Mouse (Mus musculus): ENCODE data around the gene C8a. TPM values are rescaled to one million over a fixed set of nuclear protein-coding genes. Genes with fewer than 3 reads are reported as not detected.

Gene C8a
- total RNA-seq, 2 experiments from 2014 or later, result not detected

DNA sequence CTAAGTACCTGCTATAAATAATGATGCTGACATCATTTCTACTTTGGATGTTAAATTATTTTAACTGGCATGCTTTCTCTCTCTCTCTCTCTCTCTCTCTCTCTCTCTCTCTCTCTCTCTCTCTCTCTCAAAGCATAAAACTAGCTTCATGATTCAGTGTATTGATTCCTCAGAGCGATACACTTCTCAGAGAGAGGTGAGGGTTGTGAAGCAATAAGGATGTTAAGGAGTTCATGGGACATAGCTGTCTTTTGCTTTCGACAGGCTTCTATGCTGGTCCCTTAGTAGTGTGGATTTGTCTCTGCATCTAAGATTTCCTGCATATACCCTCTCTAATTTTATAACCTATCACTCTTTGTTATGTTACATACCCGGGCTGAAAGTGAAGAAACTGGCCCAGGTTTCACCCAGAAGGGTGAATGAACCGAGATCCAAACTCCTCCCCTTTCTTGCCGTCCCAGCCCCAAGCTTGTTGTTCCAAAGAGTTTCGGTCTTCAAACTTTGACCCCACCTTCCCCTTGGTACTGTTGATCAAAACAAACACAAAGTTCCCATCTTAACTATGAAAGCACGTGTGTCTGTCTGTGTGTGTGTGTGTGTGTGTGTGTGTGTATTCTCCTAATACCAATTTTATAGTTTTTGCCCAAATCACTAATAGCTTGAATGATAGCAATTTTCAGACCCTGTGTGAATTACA, 51.7 kb downstream of the C8a start:
- TF ChIP-seq CTCF (conservative IDR thresholded peaks at IDR 0.05), result no peak

DNA sequence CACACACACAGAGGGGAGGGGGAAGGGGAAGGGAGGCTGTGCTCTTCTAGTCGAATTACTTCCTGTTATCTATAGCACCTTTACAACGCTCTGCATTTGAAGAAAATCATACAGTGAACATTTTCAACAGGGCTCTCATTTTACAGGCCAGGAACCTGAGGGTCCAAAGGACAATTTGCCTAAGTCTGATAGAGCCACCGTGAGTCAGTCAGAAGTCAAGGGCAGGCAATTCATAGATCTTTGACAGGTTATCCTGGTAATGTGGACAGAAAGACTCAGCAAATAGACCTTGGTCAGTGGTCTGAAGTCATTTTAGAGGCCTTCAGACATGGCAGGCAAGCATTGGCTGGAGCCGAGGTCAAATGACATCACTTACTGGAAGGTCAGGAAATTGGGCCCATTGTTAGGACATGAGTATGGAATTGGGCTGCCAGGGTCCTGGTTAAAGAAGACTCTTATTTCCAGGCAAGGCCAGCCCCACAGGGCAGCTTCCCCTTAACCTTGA, 52.5 kb downstream of the C8a start:
- no peak overlapping the region for H3K4me3 ChIP-seq
- TF ChIP-seq CTCF (conservative IDR thresholded peaks at IDR 0.05), result no peak
- no peak for DNase-seq (ENCODE audit: low spot score in 2 of 2)
- no peak overlapping the region for H3K27ac ChIP-seq

More for the DNA sequence above, 51.7 kb downstream of the C8a start:
- Histone ChIP-seq H3K27ac (no peak overlapping the region), H3K4me3 (no peak overlapping the region)
- no peak for DNase-seq (ENCODE audit: low spot score in 2 of 2)

DNA sequence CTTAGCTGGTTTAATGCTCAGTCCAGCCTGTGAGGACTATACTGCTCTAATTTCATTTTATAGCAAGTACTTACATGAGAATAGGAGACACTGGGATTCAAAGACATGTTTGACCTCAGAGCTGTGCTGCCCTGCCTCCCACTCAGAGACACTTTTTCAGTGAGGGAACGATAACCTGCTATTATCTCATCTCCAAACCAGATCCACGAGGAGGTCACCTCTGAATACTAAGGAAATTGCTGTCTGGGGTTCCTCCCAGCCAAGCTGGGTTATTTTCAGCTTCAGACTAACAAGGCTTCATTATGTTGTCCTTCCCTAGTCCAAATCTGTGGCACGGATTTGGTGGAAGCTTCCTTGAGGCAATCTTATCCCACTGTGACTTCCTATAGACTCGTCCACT, 56.3 kb downstream of the C8a start:
- H3K4me3 ChIP-seq, result no peak overlapping the region
- DNase-seq (ENCODE audit: low spot score in 2 of 2), result no peak
- no peak for TF ChIP-seq CTCF (conservative IDR thresholded peaks at IDR 0.05)

DNA sequence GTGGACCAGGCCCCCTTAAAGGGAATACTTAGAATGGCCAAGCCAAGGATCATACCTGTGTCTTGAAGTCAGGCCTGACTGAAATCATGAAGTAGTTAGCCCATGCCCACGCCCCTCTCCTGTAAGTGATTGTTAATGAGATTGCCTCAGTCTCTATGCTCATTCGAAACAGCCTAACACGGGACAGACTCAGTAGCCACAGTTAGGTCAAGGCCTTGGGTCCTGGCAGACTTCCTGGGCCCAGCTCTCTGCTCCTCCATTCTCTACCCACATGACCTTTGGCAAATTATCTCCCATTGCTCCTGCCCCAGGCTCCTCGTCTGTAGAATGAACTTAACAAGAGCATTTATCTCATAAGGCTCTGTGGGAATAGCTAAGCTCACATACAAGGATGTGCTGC, 57.2 kb downstream of the C8a start:
- no peak for TF ChIP-seq CTCF (conservative IDR thresholded peaks at IDR 0.05)

More for the DNA sequence above, 56.3 kb downstream of the C8a start:
- H3K27ac ChIP-seq, result no peak overlapping the region

DNA sequence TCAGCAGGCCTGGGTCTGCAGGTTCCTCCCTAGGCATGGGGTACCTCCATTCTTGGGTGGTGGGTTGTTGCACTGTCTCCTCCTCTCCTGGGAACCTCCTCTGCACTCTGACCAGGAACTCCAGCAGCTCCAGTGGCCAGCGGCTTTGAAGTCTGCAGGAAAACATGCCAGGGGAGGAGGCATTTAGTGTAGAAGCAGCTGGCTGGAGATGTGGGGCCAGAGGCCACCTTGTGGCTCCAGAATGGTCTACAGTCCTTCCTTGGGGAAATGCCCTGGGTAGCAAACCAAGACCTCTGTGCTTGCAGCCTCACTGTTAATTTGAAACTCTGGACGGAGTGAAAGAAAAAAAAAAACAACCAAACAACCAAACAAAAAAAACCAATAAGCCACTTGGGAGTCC, 58.7 kb downstream of the C8a start:
- peak; percentile 22; the same call in 1 of the 2 replicates for TF ChIP-seq CTCF (conservative IDR thresholded peaks at IDR 0.05)
- DNase-seq (ENCODE audit: low spot score in 2 of 2), result no peak

More for the DNA sequence above, 57.2 kb downstream of the C8a start:
- DNase-seq (ENCODE audit: low spot score in 2 of 2), result no peak
- Histone ChIP-seq H3K4me3 (no peak overlapping the region), H3K27ac (no peak overlapping the region)

DNA sequence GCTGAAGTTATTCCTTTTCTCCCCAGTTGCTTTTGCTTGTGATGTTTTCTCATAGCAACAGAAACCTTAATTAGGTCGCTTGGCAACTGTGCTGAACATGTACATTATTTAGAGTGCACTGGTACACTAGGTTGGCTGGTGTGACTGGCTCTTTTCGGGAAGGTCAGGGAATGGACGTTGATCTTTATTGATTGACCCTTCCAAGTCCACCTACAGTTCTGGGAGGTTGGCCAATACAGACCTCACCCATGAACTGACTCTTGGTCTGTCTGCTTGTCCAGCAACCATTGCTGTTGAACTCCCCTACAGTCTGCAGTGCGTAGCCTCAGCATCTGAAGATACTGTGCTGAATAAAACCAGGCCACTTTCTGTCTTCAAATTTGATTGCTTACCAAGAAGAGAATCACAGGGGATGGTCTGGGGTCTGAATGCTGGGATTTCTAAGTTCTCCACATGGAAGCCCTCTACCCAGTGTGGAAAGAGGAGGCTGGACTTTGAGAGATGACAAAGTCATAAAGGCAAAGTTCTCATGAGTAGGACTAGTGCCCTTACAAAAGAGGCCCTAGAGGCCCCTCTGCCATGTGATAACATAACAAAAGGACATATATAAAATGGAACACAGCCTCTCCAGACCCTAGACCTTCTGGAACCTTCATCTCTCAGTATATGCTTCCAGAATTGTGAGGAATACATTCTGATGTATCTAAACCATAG, 59.5 kb downstream of the C8a start:
- DNase-seq (ENCODE audit: low spot score in 2 of 2), result no peak
- Histone ChIP-seq H3K27ac (no peak overlapping the region), H3K4me3 (no peak overlapping the region)
- no peak for TF ChIP-seq CTCF (conservative IDR thresholded peaks at IDR 0.05)

More for the DNA sequence above, 58.7 kb downstream of the C8a start:
- no peak overlapping the region for H3K4me3 ChIP-seq
- no peak overlapping the region for H3K27ac ChIP-seq

DNA sequence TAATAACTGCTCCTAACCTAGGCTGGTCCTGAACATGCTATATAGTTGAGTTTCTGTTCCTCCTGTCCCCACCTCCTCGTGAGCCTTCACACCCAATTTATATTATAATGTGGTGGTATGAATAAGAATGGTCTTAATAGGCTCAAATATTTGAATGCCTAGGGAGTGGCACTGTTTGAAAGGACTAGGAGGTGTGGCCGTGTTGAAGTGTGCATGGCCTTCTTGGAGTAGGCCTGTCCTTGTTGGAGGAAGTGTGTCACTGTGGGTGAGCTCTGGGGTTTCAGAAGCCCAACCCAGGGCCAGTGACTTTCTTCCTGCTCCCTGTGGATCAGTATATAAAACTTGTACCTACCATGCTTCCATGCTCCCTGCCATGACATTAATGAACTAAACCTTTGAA, 62.6 kb downstream of the C8a start:
- no peak for DNase-seq (ENCODE audit: low spot score in 2 of 2)
- H3K4me3 ChIP-seq, result no peak overlapping the region
- H3K27ac ChIP-seq, result no peak overlapping the region

DNA sequence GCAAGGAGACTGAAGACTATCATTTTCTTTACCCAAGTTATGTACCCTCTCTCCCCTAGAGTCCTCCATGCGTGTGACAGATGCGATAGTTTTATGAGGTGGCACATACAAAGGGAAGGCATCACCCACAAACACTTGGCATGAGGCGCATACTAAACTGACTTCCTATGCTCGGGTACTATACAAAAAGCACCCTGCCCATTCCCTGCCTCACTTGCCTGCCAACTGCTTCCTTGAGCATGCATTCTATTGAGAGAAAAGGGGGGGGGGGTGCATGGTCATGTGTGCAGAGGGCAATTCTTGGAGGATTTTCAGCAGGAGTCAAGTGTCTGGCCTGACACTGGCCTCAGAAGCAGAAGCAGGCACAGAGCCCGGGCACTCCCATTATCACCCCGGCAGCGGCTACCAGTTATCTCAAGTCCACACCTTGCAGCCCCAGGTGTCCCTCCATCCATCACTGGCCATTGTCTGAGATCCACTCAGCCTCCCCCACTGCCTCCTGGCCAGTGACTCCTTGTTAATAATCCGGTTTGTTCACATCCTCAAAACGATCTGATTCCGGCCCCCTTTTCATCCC, 65.4 kb downstream of the C8a start:
- Histone ChIP-seq H3K27ac (no peak overlapping the region), H3K4me3 (no peak overlapping the region)
- no peak for DNase-seq (ENCODE audit: low spot score in 2 of 2)
- TF ChIP-seq CTCF (conservative IDR thresholded peaks at IDR 0.05), result no peak

More for the DNA sequence above, 62.6 kb downstream of the C8a start:
- no peak for TF ChIP-seq CTCF (conservative IDR thresholded peaks at IDR 0.05)

DNA sequence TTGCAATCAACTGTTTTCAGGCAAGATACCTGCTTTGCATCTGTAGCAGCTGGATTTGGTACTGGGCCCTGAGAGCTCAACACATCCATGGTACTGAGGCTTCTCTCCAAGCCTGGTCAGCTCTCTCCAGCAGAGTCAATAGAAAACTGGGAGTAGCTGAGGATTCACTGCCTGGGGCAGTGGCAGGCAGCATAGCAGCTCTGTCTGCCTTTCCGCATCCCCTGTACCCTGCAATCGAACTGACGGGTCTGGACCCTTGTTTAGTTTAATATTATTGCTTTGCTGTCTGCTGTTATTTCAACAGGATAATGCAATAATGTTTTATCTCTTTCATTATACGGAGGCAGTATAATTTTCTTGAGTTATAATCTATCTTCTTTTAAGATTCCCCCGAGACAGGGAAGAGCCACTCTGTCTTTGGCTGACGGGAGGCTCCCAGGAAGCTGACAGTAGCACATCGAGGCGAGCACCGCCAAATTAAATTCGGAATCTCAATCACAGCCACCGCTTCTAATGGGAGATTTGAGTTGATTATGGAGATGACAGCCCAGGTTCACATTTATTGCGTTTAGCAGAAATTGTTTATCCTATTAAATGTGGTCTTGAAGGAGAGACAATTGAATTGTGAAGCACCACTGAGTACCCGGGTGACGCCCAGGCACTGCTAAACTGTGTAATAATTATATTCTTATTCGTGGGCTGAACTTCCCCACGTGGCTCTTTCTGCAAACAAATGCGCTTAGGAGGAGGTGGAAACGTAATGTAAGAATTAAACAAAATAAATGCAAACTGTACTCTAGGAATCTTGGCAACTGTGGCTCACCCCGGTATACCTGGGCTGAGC, 70.6 kb downstream of the C8a start:
- DNase-seq (ENCODE audit: low spot score in 2 of 2), result no peak
- TF ChIP-seq CTCF (conservative IDR thresholded peaks at IDR 0.05), result no peak
- H3K4me3 ChIP-seq, result no peak overlapping the region
- H3K27ac ChIP-seq, result no peak overlapping the region

DNA sequence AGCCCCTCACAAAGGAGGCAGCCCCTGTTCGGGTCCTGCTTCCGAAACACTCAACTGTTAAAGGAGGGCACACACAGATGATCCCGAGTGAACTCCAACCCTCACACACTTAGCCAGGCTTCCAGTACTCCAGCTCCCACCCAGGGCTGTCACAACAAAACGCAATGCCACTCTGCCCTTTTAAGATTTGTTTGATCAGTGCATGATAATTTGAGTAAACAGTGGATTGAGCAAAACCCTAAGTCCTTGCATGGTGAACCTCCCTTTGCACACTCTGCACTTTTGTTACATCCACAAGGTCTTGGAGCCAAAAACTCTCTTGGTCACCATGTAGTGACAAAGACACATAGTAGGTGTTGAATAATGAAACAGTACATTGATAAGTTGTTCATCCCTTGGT, 72.1 kb downstream of the C8a start:
- Histone ChIP-seq H3K4me3 (no peak overlapping the region), H3K27ac (no peak overlapping the region)
- TF ChIP-seq CTCF (conservative IDR thresholded peaks at IDR 0.05), result no peak
- DNase-seq (ENCODE audit: low spot score in 2 of 2), result no peak

DNA sequence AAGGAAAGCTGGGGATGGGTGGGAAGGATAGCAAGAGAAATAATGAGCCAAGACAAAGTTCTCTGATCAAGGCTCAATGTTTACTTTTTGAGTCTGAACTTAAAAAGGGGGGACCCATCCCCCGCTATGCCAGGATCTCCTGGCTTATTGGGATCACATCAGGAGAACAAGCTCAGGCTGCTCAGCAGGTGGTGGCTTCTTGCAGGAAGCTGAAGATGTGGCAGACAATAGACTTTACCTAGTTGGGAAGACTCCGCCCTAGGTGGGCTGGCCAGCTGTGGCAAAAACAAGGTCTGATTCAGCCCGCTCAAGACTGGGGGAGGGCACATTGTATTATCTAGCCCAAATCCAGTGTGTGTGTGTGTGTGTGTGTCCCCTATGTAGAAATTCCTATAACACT, 74.6 kb downstream of the C8a start:
- no peak overlapping the region for H3K27ac ChIP-seq
- no peak for DNase-seq (ENCODE audit: low spot score in 2 of 2)
- no peak for TF ChIP-seq CTCF (conservative IDR thresholded peaks at IDR 0.05)
- H3K4me3 ChIP-seq, result no peak overlapping the region

DNA sequence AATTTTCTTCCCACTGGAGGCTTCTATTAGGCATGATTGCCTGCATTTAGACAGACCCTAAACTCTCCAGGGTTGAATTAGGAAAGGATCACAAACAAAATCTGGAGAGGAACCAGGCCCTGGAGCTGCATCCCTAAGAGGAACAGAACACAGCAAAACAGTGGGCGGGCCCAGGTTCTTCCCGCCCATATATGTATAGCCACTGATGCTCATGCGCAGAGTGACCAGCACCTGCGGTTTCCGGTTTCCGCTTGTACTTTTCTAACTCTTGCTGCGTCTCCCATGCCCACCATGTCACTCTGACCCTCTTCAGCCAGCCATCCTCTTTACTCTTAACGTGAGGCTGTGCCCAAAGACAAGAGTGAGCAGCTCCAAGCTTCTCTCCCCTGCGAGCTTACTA, 77.2 kb downstream of the C8a start:
- Histone ChIP-seq H3K4me3 (no peak overlapping the region), H3K27ac (no peak overlapping the region)
- no peak for TF ChIP-seq CTCF (conservative IDR thresholded peaks at IDR 0.05)
- no peak for DNase-seq (ENCODE audit: low spot score in 2 of 2)

DNA sequence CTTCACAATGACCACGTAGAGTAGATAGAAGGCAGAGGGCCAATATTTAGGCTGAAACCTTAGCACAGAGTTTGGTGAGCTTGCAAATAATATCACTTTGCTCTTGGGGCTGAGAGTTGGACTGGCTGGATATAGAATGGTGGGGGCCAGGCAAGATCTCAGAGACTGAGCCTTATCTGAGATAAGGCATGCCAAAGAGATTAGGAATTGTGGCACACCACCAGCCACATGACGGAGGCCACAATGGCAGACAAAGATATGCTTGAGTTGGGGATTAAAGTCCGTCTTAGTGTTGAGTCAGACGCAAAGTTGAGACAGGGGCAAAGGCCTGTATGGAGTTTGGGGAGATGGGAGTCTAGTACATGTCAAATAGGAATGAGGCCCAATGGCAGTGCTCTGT, 84.1 kb downstream of the C8a start:
- H3K27ac ChIP-seq, result no peak overlapping the region
- no peak overlapping the region for H3K4me3 ChIP-seq
- TF ChIP-seq CTCF (conservative IDR thresholded peaks at IDR 0.05), result no peak
- DNase-seq (ENCODE audit: low spot score in 2 of 2), result no peak

All from layer of hippocampus, adult 2 months (tissue).